Mouse (Mus musculus): ENCODE measurements around the gene Myt1l.

Myt1l gene

GRCm38 (mm10) chr12:29953999-29954398 is 425.8 kb downstream of the Myt1l start:
- DNase-seq (ENCODE audit: low read depth, low spot score), result no peak

DNA sequence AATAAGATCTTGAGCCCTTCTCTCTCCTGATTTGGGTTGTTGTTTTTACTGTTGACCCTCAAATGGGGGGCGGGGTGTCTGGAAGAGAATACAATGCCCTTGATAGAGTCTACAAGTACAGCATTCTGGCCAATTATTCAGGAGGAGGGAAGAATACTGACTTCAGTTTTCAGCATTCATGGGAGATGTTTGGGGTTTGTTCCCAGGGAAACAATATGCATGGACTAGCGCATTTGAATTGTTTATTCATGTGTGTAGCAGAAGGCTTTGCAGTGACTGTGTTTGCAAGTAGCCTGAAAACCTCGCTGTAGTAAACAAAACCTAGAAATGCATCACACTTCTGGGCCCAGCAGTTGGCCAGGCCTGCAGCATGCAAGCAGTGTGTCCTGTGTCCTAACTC is 426.3 kb downstream of the Myt1l start:
- no peak for DNase-seq (ENCODE audit: low read depth, low spot score)

- DNase-seq (ENCODE audit: low read depth, low spot score), result no peak
These were observed 428.8 kb downstream of the Myt1l start for GRCm38 (mm10) chr12:29956969-29957368.

- DNase-seq (ENCODE audit: low read depth, low spot score), result no peak
These were observed 430.5 kb downstream of the Myt1l start for GRCm38 (mm10) chr12:29958637-29959036.

GRCm38 (mm10) chr12:29961041-29961440 is 432.9 kb downstream of the Myt1l start:
- DNase-seq (ENCODE audit: low read depth, low spot score), result no peak

GRCm38 (mm10) chr12:29965016-29965415 is 436.8 kb downstream of the Myt1l start:
- no peak for DNase-seq (ENCODE audit: low read depth, low spot score)

DNA sequence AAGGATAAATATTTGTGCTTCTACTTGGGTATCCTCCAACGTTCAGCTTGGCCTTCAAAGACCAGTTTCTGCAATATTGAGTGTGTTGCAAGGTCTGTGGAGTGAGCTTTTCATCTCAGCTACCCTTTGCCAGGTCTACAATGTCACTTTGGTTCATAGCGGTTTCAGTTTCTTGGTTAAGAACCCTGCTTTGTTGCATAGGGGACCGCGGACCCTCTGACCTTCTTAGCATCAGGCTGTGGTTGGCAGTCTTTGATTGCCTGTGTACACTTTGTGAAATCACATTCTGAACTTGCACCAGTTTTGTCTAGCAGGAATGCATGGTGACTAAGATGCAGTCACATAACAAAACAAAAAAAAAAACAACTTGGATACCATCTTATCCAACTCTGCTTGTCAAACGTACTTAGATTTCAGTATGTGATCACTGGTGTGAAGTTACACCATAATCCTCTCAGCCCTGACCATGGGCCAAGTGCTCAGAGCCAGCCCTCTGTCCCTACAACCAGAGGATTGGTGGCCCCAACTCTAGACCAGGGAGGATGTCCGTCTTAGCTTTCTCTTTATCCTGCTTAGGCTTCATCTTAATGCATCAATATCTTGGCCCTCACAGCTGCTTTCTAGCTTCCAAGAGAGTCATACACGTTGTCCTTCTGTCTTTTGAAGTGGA is 443.7 kb downstream of the Myt1l start:
- no peak for DNase-seq (ENCODE audit: low read depth, low spot score)

- no peak for DNase-seq (ENCODE audit: low read depth, low spot score)
These were observed 444.3 kb downstream of the Myt1l start for GRCm38 (mm10) chr12:29972533-29972932.
